Mouse (Mus musculus) kidney, postnatal 0 days (tissue): ENCODE data around the gene Cntrl. TPM values are rescaled to one million over a fixed set of nuclear protein-coding genes. Genes with fewer than 3 reads are reported as not detected.

ENCODE experiments used
- ATAC-seq: fragments of 200-750 bp; cut with Nextera tagmentation; replicated peaks from 2 replicates; pipeline ENCODE4 v1.8.0; 2017; ENCODE audit warnings: low read depth, moderate number of reproducible peaks, moderate TSS enrichment, moderate library complexity; ENCODE audit not compliant: low FRiP score
- DNase-seq: peaks from one replicate; pipeline ENCODE4 v3.0.0-alpha.2; 2016; ENCODE audit warnings: low spot score
- H3K27ac ChIP-seq: fragments of 300-500 bp; sonication (generic); 2 replicates; pipeline ENCODE4 v1.5.1; 2014; ENCODE audit warnings: mild to moderate bottlenecking
- H3K27me3 ChIP-seq: fragments of 300-500 bp; sonication (generic); 2 replicates; pipeline ENCODE4 v1.6.1; 2014; ENCODE audit warnings: low read length, mixed read lengths; ENCODE audit not compliant: insufficient read depth
- H3K36me3 ChIP-seq: fragments of 300-500 bp; sonication (generic); 2 replicates; pipeline ENCODE4 v1.6.1; 2014; ENCODE audit warnings: low read length, mixed read lengths; ENCODE audit not compliant: insufficient read depth
- H3K4me1 ChIP-seq: fragments of 300-500 bp; sonication (generic); replicated peaks from 2 replicates; pipeline ENCODE4 v1.6.1; 2014; ENCODE audit warnings: antibody characterized with exemption, low read length, mixed read lengths; ENCODE audit not compliant: insufficient read depth
- H3K4me2 ChIP-seq: fragments of 300-500 bp; sonication (generic); 2 replicates; pipeline ENCODE4 v1.6.1; 2014; ENCODE audit warnings: mild to moderate bottlenecking, low read length, moderate library complexity, mixed read lengths
- H3K4me3 ChIP-seq: fragments of 300-500 bp; sonication (generic); replicated peaks from 2 replicates; pipeline ENCODE4 v1.5.1; 2014; ENCODE audit warnings: low read depth, low read length
- H3K9ac ChIP-seq: fragments of 300-500 bp; sonication (generic); 2 replicates; pipeline ENCODE4 v1.6.1; 2014; ENCODE audit warnings: low read depth, low read length
- H3K9me3 ChIP-seq: fragments of 300-500 bp; sonication (generic); replicated peaks from 2 replicates; pipeline ENCODE4 v1.6.1; 2016; ENCODE audit warnings: low read length, inconsistent platforms, mixed read lengths
- CTCF ChIP-seq: IDR thresholded peaks from 2 replicates; pipeline ENCODE4 v1.5.1; 2016; ENCODE audit warnings: antibody characterized with exemption, low read depth, mild to moderate bottlenecking, moderate library complexity
- WGBS: fragments of 180-500 bp; shearing (Covaris S2); extraction: QIAGEN DNeasy Blood & Tissue Kit; methylation state at CpG from one replicate; pipeline ENCODE4 v1.1.7; 2014; 5-methylcytosine and 5-hydroxymethylcytosine counted together
- polyA plus RNA-seq: library from polyadenylated mRNA; unstranded; fragments of >200 nt; fragmentation: Nextera tagmentation; extraction: Ambion mirVana; gene quantifications from 2 replicates; pipeline ENCODE4 v1.2.1, GENCODE M21; 2015

Cntrl gene
- polyA plus RNA-seq, 1 experiment from 2014 or later: 16.3 TPM

DNA sequence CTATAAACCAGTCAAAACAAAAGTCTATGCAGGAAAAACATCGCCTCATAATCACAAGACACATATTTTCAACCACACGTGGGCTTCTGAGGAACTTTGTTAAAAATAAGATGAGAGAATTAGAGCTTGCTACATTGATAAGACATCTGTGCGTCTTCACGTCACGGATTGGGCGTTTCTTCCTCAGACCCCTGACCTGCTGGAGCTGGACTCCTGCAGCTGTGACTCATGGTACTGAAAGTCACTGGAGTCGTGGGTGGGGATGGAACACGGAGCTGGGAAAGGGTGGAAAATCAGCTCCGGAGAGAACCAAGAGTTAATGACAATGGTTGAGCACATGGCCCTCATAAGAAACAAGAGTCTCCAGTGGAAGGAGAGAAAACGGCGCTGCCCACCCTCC is 42.2 kb upstream of the Cntrl start:
- H3K27me3 ChIP-seq: no peaks in the 10 kb centered on the region
- ATAC-seq (no peak), DNase-seq (no peak)
- no peak overlapping the region for H3K9ac ChIP-seq
- 77% methylated on average over 11 of the region's 11 CpGs for WGBS
- H3K4me3 ChIP-seq: no peak overlapping the region
- no peaks in the 10 kb centered on the region for H3K9me3 ChIP-seq
- no peaks in the 10 kb centered on the region for H3K36me3 ChIP-seq
- TF ChIP-seq CTCF: no peak
- no peak overlapping the region for H3K27ac ChIP-seq
- no peak overlapping the region for H3K4me2 ChIP-seq
- H3K4me1 ChIP-seq: no peaks in the 10 kb centered on the region

DNA sequence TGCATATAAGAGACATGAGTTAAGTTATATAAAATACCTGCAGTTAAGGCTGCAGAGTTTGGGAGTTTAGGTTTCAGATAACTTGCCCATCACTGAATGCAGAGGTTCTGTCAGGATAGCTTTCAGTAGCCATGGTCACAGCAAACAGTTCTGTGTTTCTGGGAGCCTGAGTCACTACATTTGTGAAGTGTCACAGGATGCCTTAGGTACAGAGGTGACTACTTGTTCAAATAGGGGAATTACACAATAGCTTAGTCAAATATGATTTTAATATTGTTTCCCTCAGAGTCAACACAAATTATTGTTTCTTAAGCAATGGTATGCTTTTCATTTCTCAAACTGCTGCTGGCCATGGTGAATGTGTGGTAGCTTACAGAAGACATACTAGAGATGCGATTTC is 40.2 kb upstream of the Cntrl start:
- TF ChIP-seq CTCF: no peak
- Histone ChIP-seq H3K27ac (no peak overlapping the region), H3K36me3 (no peaks in the 10 kb centered on the region), H3K4me3 (no peak overlapping the region), H3K4me1 (no peaks in the 10 kb centered on the region), H3K9ac (no peak overlapping the region), H3K27me3 (no peaks in the 10 kb centered on the region), H3K9me3 (no peaks in the 10 kb centered on the region), H3K4me2 (no peak overlapping the region)
- ATAC-seq (no peak), DNase-seq (no peak)
- WGBS: 91% methylated on average over 1 of the region's 1 CpGs

DNA sequence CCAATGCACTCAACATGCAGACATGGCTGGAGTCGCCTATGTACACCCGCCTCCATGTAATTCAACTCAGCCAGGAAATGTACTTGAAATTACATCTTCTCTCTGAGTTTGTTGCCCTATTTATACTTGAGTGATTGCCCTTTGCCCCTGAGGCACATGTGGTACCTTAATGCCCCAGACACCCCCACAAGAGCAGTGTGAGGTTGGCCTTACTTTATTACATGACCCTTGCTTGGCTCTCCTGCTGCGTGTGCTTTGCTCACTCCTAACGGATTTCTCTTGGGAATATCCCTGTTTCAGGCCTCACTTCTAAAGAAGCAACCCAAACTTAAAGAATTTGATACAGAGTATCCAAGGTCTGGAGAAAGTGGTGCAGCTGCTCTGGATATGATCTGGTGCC is 39.0 kb upstream of the Cntrl start:
- Histone ChIP-seq H3K4me2 (no peak overlapping the region), H3K4me1 (no peaks in the 10 kb centered on the region), H3K4me3 (no peak overlapping the region), H3K36me3 (no peaks in the 10 kb centered on the region), H3K27me3 (no peaks in the 10 kb centered on the region), H3K9me3 (no peaks in the 10 kb centered on the region), H3K27ac (no peak overlapping the region), H3K9ac (no peak overlapping the region)
- DNase-seq: no peak
- 41% methylated on average over 4 of the region's 4 CpGs for WGBS
- no peak for ATAC-seq
- TF ChIP-seq CTCF: no peak

DNA sequence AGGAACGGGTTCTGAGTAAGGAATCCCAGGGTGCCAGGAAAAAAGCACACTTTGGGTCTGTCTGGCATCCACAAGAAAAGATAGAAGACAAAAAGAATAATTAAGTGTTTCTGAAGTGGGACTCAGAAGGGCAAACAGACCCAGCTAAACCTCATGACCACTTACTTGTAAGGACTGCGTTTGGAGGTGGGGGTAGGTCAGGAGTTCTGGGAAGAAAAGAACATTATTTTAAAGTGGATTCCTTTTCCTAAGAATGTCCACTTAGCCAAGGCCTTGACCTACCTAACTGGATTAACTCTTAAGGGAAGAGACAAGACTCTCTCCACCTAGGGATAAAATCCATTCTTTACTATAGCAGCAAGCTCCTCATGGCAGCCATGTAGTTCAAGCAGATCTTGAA is 36.7 kb upstream of the Cntrl start:
- Histone ChIP-seq H3K27ac (no peak overlapping the region), H3K27me3 (no peaks in the 10 kb centered on the region), H3K4me3 (no peak overlapping the region), H3K4me1 (no peaks in the 10 kb centered on the region), H3K9me3 (no peaks in the 10 kb centered on the region), H3K36me3 (no peaks in the 10 kb centered on the region), H3K9ac (no peak overlapping the region), H3K4me2 (no peak overlapping the region)
- ATAC-seq: no peak
- WGBS: 34% methylated on average over 2 of the region's 2 CpGs
- no peak for DNase-seq
- no peak for TF ChIP-seq CTCF

DNA sequence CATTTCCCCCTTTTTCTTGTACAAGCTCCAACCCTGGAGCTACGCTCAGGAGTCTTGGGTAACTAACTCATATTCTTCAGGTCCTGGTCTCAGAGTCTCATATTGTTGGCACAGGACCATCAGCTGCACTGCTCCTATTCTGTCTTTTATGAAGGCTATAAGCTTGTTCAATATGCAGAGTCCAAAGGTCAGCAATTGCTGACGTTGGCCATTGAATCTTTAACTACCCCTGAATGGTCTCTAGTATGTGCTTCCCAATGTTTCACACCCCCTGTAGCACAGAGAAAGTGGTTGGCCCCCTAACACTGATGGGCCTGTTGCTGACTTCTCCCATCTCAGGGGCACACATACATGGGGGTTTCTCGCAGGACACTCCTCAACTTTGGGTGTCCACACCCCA is 35.0 kb upstream of the Cntrl start:
- no peak for TF ChIP-seq CTCF

DNA sequence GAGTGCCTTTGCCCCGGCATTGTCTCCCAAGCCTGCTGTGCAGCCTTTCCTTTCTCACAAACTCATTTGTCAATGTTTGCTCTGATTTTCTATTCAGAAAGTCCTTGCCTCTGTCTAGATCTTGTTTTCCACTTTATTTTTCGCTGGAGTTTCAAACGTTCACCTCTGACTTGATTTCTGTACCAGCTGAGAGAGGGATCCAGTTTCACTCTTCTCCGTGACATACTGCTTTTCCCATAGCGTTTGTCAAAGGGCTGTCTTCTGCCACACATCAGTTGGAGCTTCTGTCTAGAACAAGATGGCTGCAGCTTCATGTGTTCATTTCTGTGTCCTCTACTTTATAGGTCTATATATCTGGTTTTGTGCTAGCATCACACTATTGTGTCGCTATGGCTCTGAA is 30.1 kb upstream of the Cntrl start:
- H3K4me2 ChIP-seq: no peak overlapping the region
- H3K9me3 ChIP-seq: no peaks in the 10 kb centered on the region
- no peak overlapping the region for H3K27ac ChIP-seq
- no peak for ATAC-seq
- 53% methylated on average over 6 of the region's 6 CpGs for WGBS
- no peak overlapping the region for H3K4me3 ChIP-seq
- no peak for TF ChIP-seq CTCF
- H3K36me3 ChIP-seq: no peaks in the 10 kb centered on the region
- no peaks in the 10 kb centered on the region for H3K4me1 ChIP-seq
- H3K9ac ChIP-seq: no peak overlapping the region
- no peaks in the 10 kb centered on the region for H3K27me3 ChIP-seq
- no peak for DNase-seq

More for the DNA sequence above, 35.0 kb upstream of the Cntrl start:
- H3K4me3 ChIP-seq: no peak overlapping the region
- no peaks in the 10 kb centered on the region for H3K27me3 ChIP-seq
- no peaks in the 10 kb centered on the region for H3K9me3 ChIP-seq
- DNase-seq: no peak
- no peaks in the 10 kb centered on the region for H3K36me3 ChIP-seq
- no peak overlapping the region for H3K9ac ChIP-seq
- H3K4me1 ChIP-seq: no peaks in the 10 kb centered on the region
- ATAC-seq: no peak
- H3K27ac ChIP-seq: no peak overlapping the region
- 86% methylated on average over 3 of the region's 3 CpGs for WGBS
- H3K4me2 ChIP-seq: no peak overlapping the region

DNA sequence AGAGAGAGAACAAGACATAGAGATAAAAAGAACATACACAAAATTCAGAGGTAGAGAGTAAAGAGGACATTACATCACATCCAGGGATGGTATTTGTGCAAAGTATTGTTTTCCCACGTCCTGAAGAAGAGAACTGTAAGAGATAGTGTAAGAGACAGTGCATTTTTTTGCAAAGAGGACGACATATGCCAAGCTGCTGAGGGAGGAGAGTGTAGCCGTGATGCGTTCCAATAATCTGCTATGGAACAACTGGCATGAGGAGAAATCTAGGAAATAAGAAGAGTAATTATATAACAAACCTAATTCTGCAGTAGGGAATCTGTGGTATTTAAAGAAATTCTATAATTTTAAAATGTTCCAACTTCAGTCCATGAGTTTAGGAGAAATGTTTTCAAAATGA is 21.9 kb upstream of the Cntrl start:
- Histone ChIP-seq H3K4me2 (no peak overlapping the region), H3K27me3 (no peaks in the 10 kb centered on the region), H3K4me1 (no peaks in the 10 kb centered on the region), H3K9me3 (no peaks in the 10 kb centered on the region), H3K36me3 (no peaks in the 10 kb centered on the region), H3K9ac (no peak overlapping the region), H3K4me3 (no peak overlapping the region), H3K27ac (no peak overlapping the region)
- no peak for ATAC-seq
- DNase-seq: no peak
- TF ChIP-seq CTCF: no peak
- WGBS: 69% methylated on average over 4 of the region's 4 CpGs
